Mouse (Mus musculus) bone marrow macrophage, adult 2 months (primary cell): ENCODE measurements around the gene Tk1.

Experiments
- CTCF ChIP-seq: IDR thresholded peaks from 2 replicates; pipeline ENCODE4 v1.5.1; 2012; ENCODE audit warnings: low read depth, mild to moderate bottlenecking, low read length, moderate library complexity
- POLR2A ChIP-seq: IDR thresholded peaks from 2 replicates; pipeline ENCODE4 v1.6.1; 2012; ENCODE audit warnings: mild to moderate bottlenecking, low read depth, low read length, borderline replicate concordance

- no peak for TF ChIP-seq CTCF
- no peak for TF ChIP-seq POLR2A
Observed at GRCm38 (mm10) chr11:117826164-117826563, 272 bp upstream of the Tk1 start.
